ENCODE assay signal across 10 mouse cellular contexts in genomic region chr11:53103601-53104325, GRCm38 (mm10).
A peak's percentile ranks its signal among the peaks of the same experiment; 100 is the strongest.
DNase-seq lines count a peak whose midpoint lies in the region; TF ChIP-seq lines count a peak whose summit lies in the region.
"Had no signal": no experiment of that assay in that cellular context is flagged by ENCODE, and none has a peak within 500 bp of the region (broad histone marks: within the 10 kb centered on the region; RNA-seq: fewer than 3 reads in every experiment).

No protein-coding gene starts in this region.

- peak; percentile 75 for DNase-seq in gastrocnemius, adult 18-20 months (ENCODE audit: low spot score)
- no peak for DNase-seq in gastrocnemius, postnatal 4 days (ENCODE audit: low spot score in 2 of 2)
- peak; percentile 14 for DNase-seq in urinary bladder, postnatal 14 days (ENCODE audit: low spot score)
- DNase-seq in urinary bladder, adult 2 months (ENCODE audit: low spot score): no peak
- DNase-seq in kidney, adult 8-10 months: peak; percentile 55 to 61
- no peak for DNase-seq in left cerebral cortex, adult 9 months (ENCODE audit: low spot score in 2 of 2)
- no peak for DNase-seq in right cerebral cortex, adult 2 months (ENCODE audit: low spot score in 2 of 2)
- no peak for DNase-seq in left cerebral cortex, adult 2 months (ENCODE audit: extremely low spot score in 1 of 2, low spot score in 2 of 2)
- DNase-seq: cerebellum, adult 9-11 months had no signal

- no peak for TF ChIP-seq CTCF in left cerebral cortex, adult 2 months (IDR thresholded peaks at IDR 0.05)

- H3K4me3 ChIP-seq in left cerebral cortex, adult 2 months: no peak overlapping the region
- H3K4me3 ChIP-seq: midbrain, embryonic 12.5 days had no signal

- H3K27ac ChIP-seq in left cerebral cortex, adult 2 months: no peak overlapping the region
- H3K27ac ChIP-seq: midbrain, embryonic 12.5 days had no signal

- intact Hi-C loops in left cerebral cortex, adult 2 months (cut with DNase I): no loop called here

Comparison
In these comparisons a context has a peak if more than half of its experiments do, and no peak if none do; other contexts are left out.
1. DNase-seq: peak in gastrocnemius, adult 18-20 months (single experiment), urinary bladder, postnatal 14 days (single experiment) and kidney, adult 8-10 months (2 of 2); none in gastrocnemius, postnatal 4 days (0 of 2), urinary bladder, adult 2 months (single experiment), left cerebral cortex, adult 9 months (0 of 2), right cerebral cortex, adult 2 months (0 of 2) and left cerebral cortex, adult 2 months (0 of 2).